Mouse (Mus musculus) neural tube, embryonic 15.5 days (tissue): ENCODE measurements around the gene Mob1b. TPM values are rescaled to one million over a fixed set of nuclear protein-coding genes. Genes with fewer than 3 reads are reported as not detected.
"Not testable (repeated sequence)": the region's sequence is repeated elsewhere in the genome, so short reads cannot be mapped to it uniquely, and the experiment has no call there.

Experiments used
- ATAC-seq: fragments of 200-750 bp; cut with Nextera tagmentation; 2 replicates; pipeline ENCODE4 v1.8.0; 2017; ENCODE audit warnings: mild to moderate bottlenecking, moderate TSS enrichment, moderate library complexity; ENCODE audit not compliant: low FRiP score
- H3K27ac ChIP-seq: fragments of 300-500 bp; sonication (generic); replicated peaks from 2 replicates; pipeline ENCODE4 v1.5.1; 2015; ENCODE audit warnings: mild to moderate bottlenecking, inconsistent platforms
- H3K27me3 ChIP-seq: fragments of 300-500 bp; sonication (generic); replicated peaks from 2 replicates; pipeline ENCODE4 v1.6.1; 2015; ENCODE audit warnings: inconsistent platforms
- H3K36me3 ChIP-seq: fragments of 300-500 bp; sonication (generic); 2 replicates; pipeline ENCODE4 v1.6.1; 2015; ENCODE audit warnings: inconsistent platforms
- H3K4me1 ChIP-seq: fragments of 300-500 bp; sonication (generic); 2 replicates; pipeline ENCODE4 v1.6.1; 2015; ENCODE audit warnings: inconsistent platforms
- H3K4me2 ChIP-seq: fragments of 300-500 bp; sonication (generic); 2 replicates; pipeline ENCODE4 v1.6.1; 2015; ENCODE audit warnings: inconsistent platforms, mild to moderate bottlenecking, moderate library complexity
- H3K4me3 ChIP-seq: fragments of 300-500 bp; sonication (generic); replicated peaks from 2 replicates; pipeline ENCODE4 v1.5.1; 2015; ENCODE audit warnings: mild to moderate bottlenecking, inconsistent platforms
- H3K9ac ChIP-seq: fragments of 300-500 bp; sonication (generic); replicated peaks from 2 replicates; pipeline ENCODE4 v1.6.1; 2015; ENCODE audit warnings: mild to moderate bottlenecking, inconsistent platforms
- H3K9me3 ChIP-seq: fragments of 300-500 bp; sonication (generic); replicated peaks from 2 replicates; pipeline ENCODE4 v1.6.1; 2016; ENCODE audit warnings: inconsistent platforms
- WGBS: fragments of 180-500 bp; shearing (Covaris S2); methylation state at CpG from one replicate; pipeline ENCODE4 v1.1.7; 2015; ENCODE audit warnings: mixed read lengths; 5-methylcytosine and 5-hydroxymethylcytosine counted together
- polyA plus RNA-seq: library from polyadenylated mRNA; unstranded; fragments of >200 nt; fragmentation: Nextera tagmentation; extraction: Ambion mirVana; gene quantifications from 2 replicates; pipeline ENCODE4 v1.2.1, GENCODE M21; 2015

The Mob1b gene
- polyA plus RNA-seq, 1 experiment from 2014 or later, result 7.8 TPM

DNA sequence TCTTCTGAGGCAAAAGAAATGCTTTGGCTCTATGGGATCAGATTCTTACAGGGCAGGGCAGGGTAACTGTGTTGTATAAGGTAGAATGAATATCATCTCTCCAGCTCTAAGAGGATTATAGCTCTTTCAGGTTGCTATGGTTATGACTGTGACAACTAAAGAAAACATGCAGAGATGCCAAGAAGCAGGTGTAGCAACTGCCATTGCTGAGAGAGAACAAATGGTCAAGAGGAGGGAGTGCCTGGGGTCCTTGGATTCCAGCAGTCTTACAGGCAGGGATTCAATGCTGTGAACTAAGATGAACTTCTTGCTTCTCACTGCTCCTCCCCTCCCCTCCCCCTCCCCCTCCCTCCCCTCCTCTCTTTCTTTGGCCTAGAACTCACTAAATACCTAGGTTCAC lies 9.5 kb upstream of the Mob1b start:
- H3K27ac ChIP-seq, result no peak overlapping the region
- no peaks in the 10 kb centered on the region for H3K4me1 ChIP-seq
- no peak overlapping the region for H3K4me3 ChIP-seq
- no peaks in the 10 kb centered on the region for H3K36me3 ChIP-seq
- no peaks in the 10 kb centered on the region for H3K9me3 ChIP-seq
- H3K4me2 ChIP-seq, result no peak overlapping the region
- ATAC-seq, result no peak
- no peaks in the 10 kb centered on the region for H3K27me3 ChIP-seq
- no peak overlapping the region for H3K9ac ChIP-seq

DNA sequence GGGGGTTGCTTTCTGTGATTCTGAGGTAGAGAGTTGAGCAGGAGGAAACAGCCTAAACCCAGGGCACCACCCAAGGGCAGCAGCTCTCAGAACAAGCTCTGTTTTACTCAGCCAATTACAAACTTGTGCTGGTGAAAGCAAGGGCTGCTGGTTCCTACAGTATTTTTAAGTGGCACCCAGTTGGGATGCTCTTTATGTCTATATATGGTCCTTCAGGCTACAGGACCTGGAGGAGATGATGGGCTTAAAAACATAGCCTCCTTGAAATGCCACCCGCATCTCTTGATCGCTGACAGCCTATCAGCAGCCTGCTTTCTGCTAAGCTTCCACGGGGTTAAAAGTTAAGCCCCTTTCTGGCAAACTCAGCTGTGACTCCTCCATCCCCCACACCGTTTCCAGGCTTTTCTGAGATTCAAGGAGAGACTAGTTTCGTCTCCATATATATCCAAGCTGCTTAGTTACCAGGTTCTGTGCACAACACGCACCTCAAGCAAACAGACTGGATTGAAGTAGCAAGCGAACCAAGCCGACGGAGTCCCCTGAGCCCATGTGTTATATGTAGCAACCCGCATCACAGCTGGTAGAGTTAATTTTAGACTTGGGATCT lies 8.9 kb upstream of the Mob1b start:
- H3K4me2 ChIP-seq, result no peak overlapping the region
- no peaks in the 10 kb centered on the region for H3K4me1 ChIP-seq
- no peak overlapping the region for H3K9ac ChIP-seq
- no peaks in the 10 kb centered on the region for H3K9me3 ChIP-seq
- no peaks in the 10 kb centered on the region for H3K27me3 ChIP-seq
- H3K27ac ChIP-seq, result no peak overlapping the region
- no peaks in the 10 kb centered on the region for H3K36me3 ChIP-seq
- no peak for ATAC-seq
- no peak overlapping the region for H3K4me3 ChIP-seq
- 43% methylated on average over 10 of the region's 10 CpGs for WGBS

DNA sequence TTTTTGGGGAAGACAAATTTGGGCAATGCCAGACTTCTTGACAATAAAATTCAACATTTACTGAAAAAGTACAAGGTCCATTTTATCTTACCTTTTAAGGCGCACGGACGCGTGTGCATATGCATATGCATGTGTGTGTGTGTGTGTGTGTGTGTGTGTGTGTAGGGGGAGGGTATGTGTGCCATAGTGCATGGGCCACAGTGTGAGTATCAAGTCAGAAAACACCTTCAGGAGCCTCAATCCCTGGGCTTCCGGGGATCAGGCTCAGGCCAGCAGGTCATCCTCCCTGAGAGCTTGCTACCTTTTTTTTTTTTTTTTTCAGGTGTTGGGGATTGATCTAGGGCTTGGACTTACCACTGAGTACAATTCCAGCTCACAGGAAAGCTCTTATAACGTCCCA lies 8.3 kb upstream of the Mob1b start:
- WGBS, result 87% methylated on average over 6 of the region's 6 CpGs
- Histone ChIP-seq H3K27ac (no peak overlapping the region), H3K9ac (no peak overlapping the region), H3K4me1 (no peaks in the 10 kb centered on the region), H3K27me3 (no peaks in the 10 kb centered on the region), H3K9me3 (no peaks in the 10 kb centered on the region), H3K4me3 (no peak overlapping the region), H3K36me3 (no peaks in the 10 kb centered on the region), H3K4me2 (no peak overlapping the region)
- no peak for ATAC-seq

DNA sequence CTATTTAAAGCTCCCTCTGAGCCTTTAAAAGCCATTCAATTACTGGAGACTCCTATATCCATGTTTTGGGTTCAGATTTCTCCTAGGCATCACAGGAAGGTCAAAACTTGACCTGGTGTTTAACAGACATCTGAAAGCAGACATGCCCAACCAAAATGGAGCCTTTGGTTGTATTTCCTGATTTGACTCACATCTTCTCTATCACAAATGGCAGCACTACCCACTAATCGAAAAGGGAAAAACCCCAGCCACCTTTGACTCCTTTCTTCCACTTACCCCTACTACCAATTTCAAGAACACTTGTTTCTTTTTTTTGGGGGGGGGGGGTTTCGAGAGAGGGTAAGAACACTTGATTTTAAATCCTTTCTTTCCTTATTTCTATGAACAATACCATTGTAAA lies 3.7 kb upstream of the Mob1b start:
- Histone ChIP-seq H3K4me1 (peaks cover 10% of the 10 kb centered on the region), H3K4me3 (no peak overlapping the region), H3K27me3 (no peaks in the 10 kb centered on the region), H3K36me3 (no peaks in the 10 kb centered on the region), H3K27ac (no peak overlapping the region), H3K4me2 (no peak overlapping the region), H3K9ac (no peak overlapping the region), H3K9me3 (no peaks in the 10 kb centered on the region)
- whole genome bisulfite sequencing, result 91% methylated on average over 2 of the region's 2 CpGs
- ATAC-seq, result no peak

DNA sequence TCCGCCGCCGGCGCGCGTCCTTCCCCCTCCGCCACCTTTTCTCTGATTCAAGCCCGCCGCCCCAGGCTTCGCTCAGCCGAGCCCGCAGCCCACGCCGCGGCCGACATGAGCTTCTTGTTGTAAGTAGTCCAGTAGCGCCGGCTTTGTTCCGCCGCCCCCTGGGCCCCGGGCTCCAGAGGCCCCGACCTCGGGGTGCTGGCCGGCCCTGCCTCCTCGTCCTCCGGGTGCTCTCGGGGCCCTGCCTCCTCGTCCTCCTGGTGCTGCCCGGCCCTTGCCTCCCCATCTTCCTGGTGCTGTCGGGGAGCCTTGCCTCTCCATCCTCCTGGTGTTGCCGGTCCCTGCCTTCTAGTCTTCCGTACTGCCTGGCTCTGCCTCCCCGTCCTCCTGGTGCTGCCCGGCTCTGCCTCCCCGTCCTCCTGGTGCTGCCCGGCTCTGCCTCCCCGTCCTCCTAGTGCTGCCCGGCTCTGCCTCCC lies 384 bp downstream of the Mob1b start:
- H3K27me3 ChIP-seq, result no peaks in the 10 kb centered on the region
- peaks cover 31% of the 10 kb centered on the region for H3K4me1 ChIP-seq
- peak; percentile 77 for ATAC-seq
- H3K9me3 ChIP-seq, result no peaks in the 10 kb centered on the region
- under 1% methylated on average over 37 of the region's 38 CpGs for WGBS
- H3K4me3 ChIP-seq, result peak overlapping the region; percentile 99
- peak overlapping the region; percentile 93 for H3K27ac ChIP-seq
- peak overlapping the region; percentile 99 for H3K9ac ChIP-seq
- H3K36me3 ChIP-seq, result no peaks in the 10 kb centered on the region
- peak overlapping the region; percentile 84 for H3K4me2 ChIP-seq

DNA sequence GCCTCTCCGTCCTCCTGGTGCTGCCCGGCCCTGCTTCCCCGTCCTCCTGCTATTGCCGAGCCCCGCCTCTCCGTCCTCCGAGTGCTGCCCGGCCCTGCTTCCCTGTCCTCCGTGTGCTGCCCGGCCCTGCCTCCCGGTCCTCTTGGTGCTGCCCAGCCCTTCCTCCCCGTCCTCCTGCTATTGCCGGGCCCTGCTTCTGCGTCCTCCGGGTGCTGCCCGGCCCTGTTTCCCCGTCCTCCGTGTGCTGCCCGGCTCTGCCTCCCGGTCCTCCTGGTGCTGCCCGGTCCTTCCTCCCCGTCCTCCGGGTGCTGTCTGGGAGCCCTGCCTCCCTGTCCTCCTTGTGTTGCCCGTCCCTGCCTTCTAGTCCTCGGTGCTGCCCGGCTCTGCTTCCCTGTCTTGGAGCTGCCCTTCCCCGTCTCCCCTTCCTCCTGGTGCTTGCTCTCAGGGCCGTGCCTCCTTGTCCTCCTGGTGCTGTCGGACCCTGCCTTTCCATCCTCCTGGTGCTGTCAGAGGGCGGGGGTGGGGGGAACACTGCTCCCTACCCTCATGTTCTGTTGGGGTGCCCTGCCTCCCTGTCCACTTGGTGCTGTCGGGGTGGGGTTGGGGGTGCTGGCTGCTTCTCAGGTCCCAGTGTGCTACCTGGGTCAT lies 1.0 kb downstream of the Mob1b start:
- H3K27me3 ChIP-seq, result no peaks in the 10 kb centered on the region
- H3K4me2 ChIP-seq, result peak overlapping the region; percentile 84
- peak overlapping the region; percentile 99 for H3K4me3 ChIP-seq
- peak overlapping the region; percentile 99 for H3K9ac ChIP-seq
- peaks cover 31% of the 10 kb centered on the region for H3K4me1 ChIP-seq
- H3K9me3 ChIP-seq, result no peaks in the 10 kb centered on the region
- H3K36me3 ChIP-seq, result no peaks in the 10 kb centered on the region
- H3K27ac ChIP-seq, result peak overlapping the region; percentile 93
- 2% methylated on average over 31 of the region's 31 CpGs for WGBS
- ATAC-seq, result peak; percentile 40

DNA sequence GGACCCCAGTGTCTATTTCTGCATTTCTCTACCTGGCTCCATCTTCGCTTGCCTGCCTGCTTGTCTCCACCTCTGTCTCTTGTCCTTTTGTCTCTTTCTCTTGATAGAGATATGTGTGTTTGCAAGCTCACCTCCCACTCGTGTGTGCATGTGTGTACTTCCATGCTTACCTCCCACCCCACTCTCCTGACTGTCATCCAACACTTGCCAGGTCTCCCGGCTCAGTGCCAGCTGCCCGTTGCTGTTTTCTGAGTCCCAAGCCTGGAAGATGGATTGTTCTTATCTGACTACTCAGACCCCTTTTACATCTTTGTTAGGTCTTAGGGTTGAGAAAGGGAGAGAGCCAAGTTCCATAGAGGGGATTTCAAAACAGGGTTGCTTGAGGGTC lies 1.6 kb downstream of the Mob1b start:
- WGBS, result 6% methylated on average over 4 of the region's 4 CpGs
- Histone ChIP-seq H3K36me3 (no peaks in the 10 kb centered on the region), H3K4me1 (peaks cover 31% of the 10 kb centered on the region), H3K27ac (peak overlapping the region; percentile 93; the same call in 1 of the 2 replicates), H3K9me3 (no peaks in the 10 kb centered on the region), H3K9ac (peak overlapping the region; percentile 99), H3K4me3 (peak overlapping the region; percentile 99), H3K27me3 (no peaks in the 10 kb centered on the region), H3K4me2 (peak overlapping the region; percentile 84)
- ATAC-seq, result no peak

DNA sequence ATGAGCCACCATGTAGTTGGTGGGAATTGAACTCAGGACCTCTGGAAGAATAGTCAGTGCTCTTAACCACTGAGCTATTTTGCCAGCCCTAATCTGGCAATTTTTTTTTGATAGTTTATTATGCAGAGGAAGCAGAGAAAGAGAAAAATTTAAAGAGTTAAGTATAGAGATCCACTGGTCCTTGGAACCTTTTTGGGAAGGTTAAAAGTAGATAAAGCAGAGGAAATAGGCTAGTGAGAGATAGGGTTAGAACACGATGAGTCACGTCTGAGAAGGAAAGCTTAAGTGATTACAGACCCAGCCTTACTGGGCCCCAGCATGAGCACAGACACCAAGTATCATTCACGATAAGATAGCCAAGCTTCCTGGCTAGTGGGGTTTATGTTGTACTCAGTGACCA lies 3.4 kb downstream of the Mob1b start:
- Histone ChIP-seq H3K4me1 (peaks cover 31% of the 10 kb centered on the region), H3K9ac (no peak overlapping the region), H3K27ac (no peak overlapping the region), H3K27me3 (no peaks in the 10 kb centered on the region), H3K9me3 (no peaks in the 10 kb centered on the region), H3K4me3 (no peak overlapping the region), H3K4me2 (no peak overlapping the region), H3K36me3 (no peaks in the 10 kb centered on the region)
- WGBS, result 75% methylated on average over 3 of the region's 3 CpGs
- no peak for ATAC-seq

DNA sequence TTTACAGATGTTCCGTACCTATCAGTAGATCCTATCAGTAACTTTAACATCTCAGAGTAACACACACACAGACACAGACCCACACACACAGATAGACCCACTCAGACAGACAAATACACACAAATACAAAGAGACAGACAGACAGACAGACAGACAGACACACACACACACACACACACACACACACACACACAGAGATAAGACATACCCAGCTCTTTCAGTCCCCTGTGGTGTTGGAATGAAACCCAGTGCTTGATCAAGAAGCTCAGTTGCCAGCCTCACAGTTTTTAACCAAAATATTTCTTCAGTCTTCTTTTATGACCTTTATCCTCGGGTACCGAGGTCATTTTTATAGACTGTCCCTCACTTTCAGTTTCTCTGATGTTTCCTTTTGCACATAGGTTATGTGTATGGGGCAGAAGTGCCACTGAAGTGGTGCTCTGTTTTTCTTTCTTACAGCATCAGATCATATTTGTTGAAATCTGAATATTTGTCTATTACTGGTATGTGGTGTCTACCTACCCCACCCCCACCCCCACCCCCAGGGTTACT lies 7.0 kb downstream of the Mob1b start:
- Histone ChIP-seq H3K4me3 (no peak overlapping the region), H3K36me3 (no peaks in the 10 kb centered on the region), H3K4me1 (peaks cover 14% of the 10 kb centered on the region), H3K4me2 (no peak overlapping the region), H3K9ac (no peak overlapping the region), H3K27ac (no peak overlapping the region), H3K27me3 (no peaks in the 10 kb centered on the region), H3K9me3 (no peaks in the 10 kb centered on the region)
- 74% methylated on average over 3 of the region's 3 CpGs for WGBS
- ATAC-seq, result no peak

DNA sequence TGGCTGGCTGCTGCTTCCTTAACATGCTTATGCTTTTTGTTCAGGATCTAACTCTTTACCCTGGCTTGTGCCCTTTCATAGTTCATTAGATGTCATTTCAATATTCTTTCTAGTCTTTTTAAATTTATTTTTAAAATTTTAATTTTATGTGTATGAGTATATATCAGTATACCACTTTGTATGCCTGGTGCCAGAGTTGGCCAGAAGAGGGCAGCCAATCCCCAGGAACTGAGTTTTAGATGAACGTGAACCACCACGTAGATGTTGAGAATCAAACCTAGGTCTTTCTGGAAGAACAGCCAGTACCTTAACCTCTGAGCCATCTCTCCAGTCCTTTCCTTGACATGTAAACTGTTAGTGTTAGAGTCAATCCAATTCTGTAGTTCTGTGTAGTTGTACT lies 14.1 kb downstream of the Mob1b start:
- no peak overlapping the region for H3K27ac ChIP-seq
- H3K4me2 ChIP-seq, result no peak overlapping the region
- H3K4me3 ChIP-seq, result no peak overlapping the region
- no peak overlapping the region for H3K9ac ChIP-seq
- no peaks in the 10 kb centered on the region; the same call in 1 of the 2 replicates for H3K4me1 ChIP-seq
- no peaks in the 10 kb centered on the region for H3K27me3 ChIP-seq
- no peak for ATAC-seq
- H3K36me3 ChIP-seq, result no peaks in the 10 kb centered on the region
- 90% methylated on average over 2 of the region's 2 CpGs for WGBS
- no peaks in the 10 kb centered on the region for H3K9me3 ChIP-seq

DNA sequence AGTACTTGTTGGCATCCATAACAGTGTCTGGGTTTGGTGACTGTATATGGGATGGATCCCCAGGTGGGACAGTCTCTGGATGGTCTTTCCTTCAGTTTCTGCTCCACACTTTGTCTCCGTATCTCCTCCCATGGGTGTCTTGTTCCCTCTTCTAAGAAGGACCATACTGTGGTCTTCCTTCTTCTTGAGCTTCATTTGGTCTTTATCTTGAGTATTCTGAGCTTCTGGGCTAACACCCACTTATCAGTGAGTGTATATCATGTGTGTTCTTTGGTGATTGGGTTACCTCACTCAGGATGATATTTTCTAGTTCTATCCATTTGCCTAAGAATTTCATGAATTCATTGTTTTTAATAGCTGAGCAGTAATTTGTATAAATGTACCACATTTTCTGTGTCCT lies 20.4 kb downstream of the Mob1b start:
- not testable (repeated sequence) for H3K36me3 ChIP-seq, ATAC-seq, H3K4me1 ChIP-seq, H3K4me3 ChIP-seq, H3K9me3 ChIP-seq, H3K4me2 ChIP-seq, H3K27me3 ChIP-seq, H3K9ac ChIP-seq, H3K27ac ChIP-seq
- WGBS, result 100% methylated on average over 1 of the region's 1 CpGs

DNA sequence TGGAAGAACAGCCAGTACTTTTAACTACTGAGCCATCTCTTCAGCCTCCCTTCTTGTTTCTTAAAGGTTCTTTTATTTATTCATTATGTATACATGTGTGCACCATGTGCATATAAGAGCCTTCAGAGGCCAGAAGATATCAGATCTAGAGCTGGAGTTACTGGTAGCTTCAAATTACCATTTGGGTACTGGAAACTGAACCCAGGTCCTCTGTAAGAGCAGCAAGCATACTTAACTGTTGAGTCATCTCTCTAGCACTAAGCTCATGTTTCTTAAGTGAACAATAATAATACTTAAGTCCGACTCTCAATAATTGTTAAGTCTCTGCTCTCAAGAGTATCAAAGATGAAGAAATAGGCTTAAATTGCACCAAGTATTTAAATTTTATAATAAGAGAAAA lies 27.1 kb downstream of the Mob1b start:
- Histone ChIP-seq H3K4me1 (no peaks in the 10 kb centered on the region), H3K4me3 (no peak overlapping the region), H3K27ac (no peak overlapping the region), H3K36me3 (peaks cover 9% of the 10 kb centered on the region; the same call in 1 of the 2 replicates), H3K4me2 (no peak overlapping the region), H3K27me3 (no peaks in the 10 kb centered on the region), H3K9ac (no peak overlapping the region), H3K9me3 (no peaks in the 10 kb centered on the region)
- ATAC-seq, result no peak
- WGBS, result 100% methylated on average over 1 of the region's 1 CpGs
